Mouse (Mus musculus): ENCODE data around the gene 6330403K07Rik. TPM values are rescaled to one million over a fixed set of nuclear protein-coding genes. Genes with fewer than 3 reads are reported as not detected.

Gene 6330403K07Rik
- 122 and 146 TPM in 2 replicates for polyA plus RNA-seq (2014; fragmentation: Nextera tagmentation; extraction: Ambion mirVana)

- H3K4me3 ChIP-seq (ENCODE audit: low read depth, low read length): peak within 1 kb of the TSS; percentile 71
- H3K27ac ChIP-seq (ENCODE audit: low read depth, low read length): peak within 1 kb of the TSS; percentile 92
- under 1% methylated on average over 27 of the region's 31 CpGs for WGBS
- ATAC-seq (ENCODE audit: low FRiP score): peak; percentile 97
- no peaks in the 10 kb centered on the region for H3K27me3 ChIP-seq (ENCODE audit: control insufficient read depth, insufficient read depth, low read length)
- H3K9me3 ChIP-seq (ENCODE audit: control insufficient read depth, low read length): no peaks in the 10 kb centered on the region
- peaks cover 3% of the 10 kb centered on the region; the same call in 1 of the 2 replicates for H3K4me1 ChIP-seq (replicated peaks; ENCODE audit: control insufficient read depth, insufficient read depth, low read length)
- H3K4me2 ChIP-seq (replicated peaks; ENCODE audit: low read depth, low read length): peak within 1 kb of the TSS; percentile 79
- H3K9ac ChIP-seq (ENCODE audit: low read depth, low read length): peak within 1 kb of the TSS; percentile 90
- DNase-seq (ENCODE audit: low spot score): peak; percentile 86
- H3K36me3 ChIP-seq (ENCODE audit: control insufficient read depth, insufficient read depth, low read length): no peaks in the 10 kb centered on the region
Measured at GRCm38 (mm10) chr11:71033163-71033761, at the start of gene 6330403K07Rik. TSS of gene 6330403K07Rik (minus strand) at chr11:71033513.

GRCm38 (mm10) chr11:71076342-71076741 lies 43.0 kb upstream of the 6330403K07Rik start:
- no peak for DNase-seq (ENCODE audit: low spot score)
- 80% methylated on average over 1 of the region's 1 CpGs for WGBS
- no peaks in the 10 kb centered on the region for H3K36me3 ChIP-seq (ENCODE audit: control insufficient read depth, insufficient read depth, low read length)

GRCm38 (mm10) chr11:71052554-71052953 lies 19.2 kb upstream of the 6330403K07Rik start:
- no peak for ATAC-seq (ENCODE audit: low FRiP score)
- Histone ChIP-seq H3K9ac (ENCODE audit: low read depth, low read length) (no peak overlapping the region), H3K4me3 (ENCODE audit: low read depth, low read length) (no peak overlapping the region), H3K4me2 (replicated peaks; ENCODE audit: low read depth, low read length) (no peak overlapping the region), H3K9me3 (ENCODE audit: control insufficient read depth, low read length) (no peaks in the 10 kb centered on the region), H3K4me1 (replicated peaks; ENCODE audit: control insufficient read depth, insufficient read depth, low read length) (no peaks in the 10 kb centered on the region), H3K27me3 (ENCODE audit: control insufficient read depth, insufficient read depth, low read length) (no peaks in the 10 kb centered on the region), H3K36me3 (ENCODE audit: control insufficient read depth, insufficient read depth, low read length) (no peaks in the 10 kb centered on the region), H3K27ac (ENCODE audit: low read depth, low read length) (no peak overlapping the region)
- WGBS: 4% methylated on average over 1 of the region's 1 CpGs
- peak; percentile 39 for DNase-seq (ENCODE audit: low spot score)

More at GRCm38 (mm10) chr11:71076342-71076741, 43.0 kb upstream of the 6330403K07Rik start:
- H3K4me3 ChIP-seq (ENCODE audit: low read depth, low read length): no peak overlapping the region
- H3K27ac ChIP-seq (ENCODE audit: low read depth, low read length): no peak overlapping the region
- H3K4me2 ChIP-seq (replicated peaks; ENCODE audit: low read depth, low read length): no peak overlapping the region
- no peaks in the 10 kb centered on the region for H3K9me3 ChIP-seq (ENCODE audit: control insufficient read depth, low read length)
- no peaks in the 10 kb centered on the region for H3K4me1 ChIP-seq (replicated peaks; ENCODE audit: control insufficient read depth, insufficient read depth, low read length)
- no peaks in the 10 kb centered on the region for H3K27me3 ChIP-seq (ENCODE audit: control insufficient read depth, insufficient read depth, low read length)
- H3K9ac ChIP-seq (ENCODE audit: low read depth, low read length): no peak overlapping the region
- ATAC-seq (ENCODE audit: low FRiP score): no peak

DNA sequence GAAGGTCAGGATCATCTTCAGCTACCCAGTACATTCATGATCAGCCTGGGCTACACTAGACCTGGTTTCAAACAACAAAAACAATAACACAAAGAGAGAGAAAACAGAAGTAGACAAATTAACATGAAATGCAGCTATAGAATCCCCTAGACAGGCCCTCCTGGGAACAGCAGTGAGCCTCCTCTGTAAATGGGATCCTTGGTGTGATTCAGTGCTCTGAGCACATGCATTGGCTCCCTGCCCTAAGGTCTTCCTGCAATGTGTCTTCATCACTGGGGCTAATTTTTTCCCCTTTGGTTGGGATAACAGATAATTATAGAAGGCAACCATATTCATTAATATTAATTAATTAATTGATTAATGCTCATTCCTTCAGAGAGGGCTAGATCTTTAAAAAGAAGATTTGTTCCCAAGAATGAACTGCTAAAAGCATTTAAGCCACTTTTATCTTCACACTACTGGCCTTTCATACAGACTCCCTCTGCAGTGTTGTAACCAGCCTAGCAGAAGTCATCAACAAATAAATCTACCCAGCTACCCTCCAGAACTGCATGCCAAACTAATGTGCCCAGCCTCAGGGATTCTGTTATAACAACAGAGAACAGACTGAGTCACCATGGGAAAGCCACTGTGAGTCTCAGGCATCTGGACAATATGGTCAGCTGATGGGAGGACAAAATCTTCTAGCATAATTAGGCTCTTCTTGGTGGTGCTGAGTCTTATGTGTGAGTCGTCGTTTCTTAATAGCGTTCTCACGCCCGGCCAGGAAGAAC lies 6.4 kb upstream of the 6330403K07Rik start:
- Histone ChIP-seq H3K9ac (ENCODE audit: low read depth, low read length) (no peak overlapping the region), H3K4me1 (replicated peaks; ENCODE audit: control insufficient read depth, insufficient read depth, low read length) (no peaks in the 10 kb centered on the region), H3K27ac (ENCODE audit: low read depth, low read length) (no peak overlapping the region), H3K9me3 (ENCODE audit: control insufficient read depth, low read length) (no peaks in the 10 kb centered on the region), H3K36me3 (ENCODE audit: control insufficient read depth, insufficient read depth, low read length) (no peaks in the 10 kb centered on the region), H3K4me2 (replicated peaks; ENCODE audit: low read depth, low read length) (no peak overlapping the region), H3K27me3 (ENCODE audit: control insufficient read depth, insufficient read depth, low read length) (no peaks in the 10 kb centered on the region), H3K4me3 (ENCODE audit: low read depth, low read length) (no peak overlapping the region)
- WGBS: 97% methylated on average over 5 of the region's 5 CpGs
- ATAC-seq (ENCODE audit: low FRiP score) (no peak), DNase-seq (ENCODE audit: low spot score) (no peak)

DNA sequence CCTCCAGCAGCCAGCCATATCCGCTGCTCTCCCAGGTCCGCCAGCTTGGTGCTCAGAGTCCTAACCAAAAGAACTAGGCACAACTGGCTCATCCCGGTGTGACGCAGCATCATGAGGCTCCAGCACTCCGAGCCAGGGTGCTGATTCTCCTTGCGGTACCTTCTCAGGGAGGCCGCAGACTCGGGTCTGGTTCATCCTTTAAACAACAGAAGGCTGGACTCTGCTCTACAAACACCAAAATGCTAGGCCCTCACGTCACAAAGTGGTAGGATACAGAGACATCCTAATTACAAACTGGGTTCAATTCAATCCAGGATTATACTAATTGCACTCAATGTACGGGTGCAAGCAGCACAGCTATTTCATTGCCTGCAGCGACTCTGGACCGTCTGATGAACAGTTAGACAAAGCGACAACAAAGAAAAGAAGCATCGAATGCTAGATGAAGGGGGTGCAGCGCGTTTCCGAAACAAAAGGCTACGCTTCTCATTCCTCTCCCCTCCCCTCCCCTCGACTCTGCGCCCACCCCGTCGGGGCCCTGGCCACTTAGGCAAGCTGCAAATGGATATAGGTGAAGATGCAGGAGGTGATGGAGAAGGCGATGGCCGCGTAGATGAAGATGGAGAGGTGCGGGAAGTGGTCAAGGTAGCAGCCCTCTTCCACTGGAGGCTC lies 686 bp downstream of the 6330403K07Rik start:
- Histone ChIP-seq H3K36me3 (ENCODE audit: control insufficient read depth, insufficient read depth, low read length) (0 out of 2 replicates have a peak, but pooled peaks cover 3% of the 10 kb centered on the region), H3K27ac (ENCODE audit: low read depth, low read length) (peak overlapping the region; percentile 92), H3K4me2 (replicated peaks; ENCODE audit: low read depth, low read length) (peak overlapping the region; percentile 79), H3K9ac (ENCODE audit: low read depth, low read length) (peak overlapping the region; percentile 90), H3K9me3 (ENCODE audit: control insufficient read depth, low read length) (no peaks in the 10 kb centered on the region), H3K4me1 (replicated peaks; ENCODE audit: control insufficient read depth, insufficient read depth, low read length) (peaks cover 3% of the 10 kb centered on the region; the same call in 1 of the 2 replicates), H3K4me3 (ENCODE audit: low read depth, low read length) (peak overlapping the region; percentile 71), H3K27me3 (ENCODE audit: control insufficient read depth, insufficient read depth, low read length) (no peaks in the 10 kb centered on the region)
- WGBS: 7% methylated on average over 26 of the region's 26 CpGs
- DNase-seq (ENCODE audit: low spot score) (peak; percentile 71), ATAC-seq (ENCODE audit: low FRiP score) (peak; percentile 68)

- H3K36me3 ChIP-seq (ENCODE audit: control insufficient read depth, insufficient read depth, low read length): 0 out of 2 replicates have a peak, but pooled peaks cover 3% of the 10 kb centered on the region
- DNase-seq (ENCODE audit: low spot score): no peak
- peak overlapping the region; percentile 90 for H3K9ac ChIP-seq (ENCODE audit: low read depth, low read length)
- peak overlapping the region; percentile 92 for H3K27ac ChIP-seq (ENCODE audit: low read depth, low read length)
- ATAC-seq (ENCODE audit: low FRiP score): 0 out of 2 replicates have a peak, but pooled peaks have one; percentile 1
- H3K4me2 ChIP-seq (replicated peaks; ENCODE audit: low read depth, low read length): peak overlapping the region; percentile 79
- WGBS: 66% methylated on average over 7 of the region's 7 CpGs
- no peaks in the 10 kb centered on the region for H3K9me3 ChIP-seq (ENCODE audit: control insufficient read depth, low read length)
- peaks cover 3% of the 10 kb centered on the region; the same call in 1 of the 2 replicates for H3K4me1 ChIP-seq (replicated peaks; ENCODE audit: control insufficient read depth, insufficient read depth, low read length)
- no peaks in the 10 kb centered on the region for H3K27me3 ChIP-seq (ENCODE audit: control insufficient read depth, insufficient read depth, low read length)
- peak overlapping the region; percentile 71 for H3K4me3 ChIP-seq (ENCODE audit: low read depth, low read length)
Measured at GRCm38 (mm10) chr11:71032070-71032469, 1.2 kb downstream of the 6330403K07Rik start.

- H3K9me3 ChIP-seq (ENCODE audit: control insufficient read depth, low read length): no peaks in the 10 kb centered on the region
- H3K4me2 ChIP-seq (replicated peaks; ENCODE audit: low read depth, low read length): no peak overlapping the region
- ATAC-seq (ENCODE audit: low FRiP score): no peak
- H3K4me1 ChIP-seq (replicated peaks; ENCODE audit: control insufficient read depth, insufficient read depth, low read length): peaks cover 3% of the 10 kb centered on the region; the same call in 1 of the 2 replicates
- DNase-seq (ENCODE audit: low spot score): no peak
- no peak overlapping the region for H3K27ac ChIP-seq (ENCODE audit: low read depth, low read length)
- no peaks in the 10 kb centered on the region for H3K27me3 ChIP-seq (ENCODE audit: control insufficient read depth, insufficient read depth, low read length)
- no peak overlapping the region for H3K4me3 ChIP-seq (ENCODE audit: low read depth, low read length)
- 78% methylated on average over 3 of the region's 3 CpGs for WGBS
- H3K9ac ChIP-seq (ENCODE audit: low read depth, low read length): no peak overlapping the region
- 0 out of 2 replicates have a peak, but pooled peaks cover 5% of the 10 kb centered on the region for H3K36me3 ChIP-seq (ENCODE audit: control insufficient read depth, insufficient read depth, low read length)
Measured at GRCm38 (mm10) chr11:71029403-71030118, 3.8 kb downstream of the 6330403K07Rik start.

DNA sequence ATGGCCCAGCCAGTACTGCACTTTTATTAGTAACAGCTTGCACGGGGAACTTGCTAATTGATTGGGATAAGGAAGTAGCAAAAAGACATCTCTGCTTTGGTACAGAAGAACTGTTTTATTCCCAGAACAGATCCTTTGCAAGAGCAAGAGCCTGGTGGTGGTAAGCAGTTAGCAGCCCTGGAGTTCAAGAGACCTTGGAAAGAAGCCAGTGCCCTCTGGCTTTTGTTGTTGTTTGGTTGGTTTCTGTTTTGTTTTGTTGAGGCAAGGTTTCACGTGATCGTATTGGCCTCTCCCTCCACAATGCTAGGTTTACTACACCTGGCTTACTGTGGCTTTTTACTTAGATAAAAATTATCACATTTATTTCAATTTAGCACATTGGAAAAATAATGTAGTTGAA lies 5.0 kb downstream of the 6330403K07Rik start:
- Histone ChIP-seq H3K27ac (ENCODE audit: low read depth, low read length) (no peak overlapping the region), H3K27me3 (ENCODE audit: control insufficient read depth, insufficient read depth, low read length) (no peaks in the 10 kb centered on the region), H3K4me3 (ENCODE audit: low read depth, low read length) (no peak overlapping the region), H3K4me1 (replicated peaks; ENCODE audit: control insufficient read depth, insufficient read depth, low read length) (peaks cover 3% of the 10 kb centered on the region; the same call in 1 of the 2 replicates), H3K4me2 (replicated peaks; ENCODE audit: low read depth, low read length) (no peak overlapping the region), H3K9ac (ENCODE audit: low read depth, low read length) (no peak overlapping the region), H3K36me3 (ENCODE audit: control insufficient read depth, insufficient read depth, low read length) (0 out of 2 replicates have a peak, but pooled peaks cover 5% of the 10 kb centered on the region), H3K9me3 (ENCODE audit: control insufficient read depth, low read length) (no peaks in the 10 kb centered on the region)
- ATAC-seq (ENCODE audit: low FRiP score) (no peak), DNase-seq (ENCODE audit: low spot score) (no peak)
- 87% methylated on average over 3 of the region's 3 CpGs for WGBS

Data from hindbrain, embryonic 11.5 days (tissue).